7 mouse cellular contexts compared by ENCODE assay signal in the genomic region with DNA sequence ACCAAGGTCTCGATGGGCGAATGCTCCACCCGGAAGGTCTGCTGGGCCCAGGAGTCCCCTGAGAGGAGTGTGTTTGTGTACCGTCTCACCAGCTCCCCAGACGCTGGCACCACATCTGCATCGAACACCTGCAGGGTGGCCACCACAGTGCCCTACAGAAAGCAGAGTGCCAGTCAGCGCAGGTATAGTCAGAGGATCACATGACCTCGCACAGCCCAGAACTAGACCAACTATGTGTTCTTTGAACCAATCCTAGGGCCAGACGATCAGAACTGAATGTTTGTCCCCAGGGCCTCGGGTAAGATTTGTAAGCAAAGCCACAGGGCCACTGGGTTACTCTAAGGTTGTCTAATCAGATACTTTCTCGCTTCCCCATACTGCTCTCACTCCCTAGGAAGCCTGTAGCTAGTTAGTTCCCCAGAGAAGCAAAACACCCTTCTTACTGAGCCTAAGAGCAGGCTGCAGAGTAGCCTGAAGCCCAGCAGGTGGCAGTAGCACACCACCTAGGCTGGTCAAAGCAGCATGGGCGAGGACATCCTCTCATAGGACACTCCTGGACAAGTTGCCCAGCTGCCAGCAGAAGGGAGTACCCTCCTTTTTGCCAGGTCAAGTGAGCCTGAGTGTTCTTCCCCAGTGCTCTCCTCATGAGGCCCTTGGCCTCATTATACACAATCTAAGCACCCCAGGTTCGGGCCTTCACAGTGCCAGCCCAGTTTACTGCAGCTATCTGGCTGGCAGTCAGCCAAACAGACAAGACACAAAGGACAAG. TPM values are rescaled to one million over a fixed set of nuclear protein-coding genes. Genes with fewer than 3 reads are reported as not detected.
DNase-seq lines count a peak whose midpoint lies in the region; ATAC-seq lines count a peak whose summit lies in the region.

No protein-coding gene starts in this region.

- H3K36me3 ChIP-seq in intestine, embryonic 15.5 days: no peaks in the 10 kb centered on the region

- H3K4me3 ChIP-seq in intestine, embryonic 15.5 days (replicated peaks): no peak overlapping the region

- WGBS in intestine, embryonic 15.5 days: 58% methylated on average over 13 of the region's 13 CpGs

- no peaks in the 10 kb centered on the region for H3K9me3 ChIP-seq in intestine, embryonic 15.5 days

- H3K9ac ChIP-seq in intestine, embryonic 15.5 days: no peak overlapping the region

- DNase-seq in adrenal gland, adult 8-10 months: peak; percentile 48
- peak; percentile 86 for DNase-seq in embryo, embryonic 11 days
- peak; percentile 54 to 57 for DNase-seq in gastrocnemius, postnatal 36 days
- peak; percentile 77 to 83 for DNase-seq in left cerebral cortex, postnatal 14 days (ENCODE audit: low spot score in 2 of 2)
- peak; percentile 90 for DNase-seq in mesoderm, embryonic 11.5 days (ENCODE audit: low read depth, low spot score)
- peak; percentile 75 for DNase-seq in right cerebral cortex, postnatal 25 days

- no peak overlapping the region for H3K27ac ChIP-seq in intestine, embryonic 15.5 days

- H3K4me1 ChIP-seq in intestine, embryonic 15.5 days (replicated peaks): peaks cover 10% of the 10 kb centered on the region

- intact Hi-C loops in gastrocnemius, postnatal 36 days (cut with DNase I): loop anchor here (2.0 to 10.0 kb wide), 2 partner anchors 199 to 355 kb away; no protein-coding TSS in a partner anchor
- intact Hi-C loops in left cerebral cortex, postnatal 14 days (cut with DNase I): loop anchor here (1.0 kb wide), 1 partner anchor 200 kb away; no protein-coding TSS in a partner anchor

- no peaks in the 10 kb centered on the region for H3K27me3 ChIP-seq in intestine, embryonic 15.5 days (replicated peaks)

- peak; percentile 81 for ATAC-seq in intestine, embryonic 15.5 days

- H3K4me2 ChIP-seq in intestine, embryonic 15.5 days (replicated peaks): 0 out of 2 replicates have a peak overlapping the region, but pooled peaks have one; percentile 12

RNA-seq across cellular contexts. Expression of gene Ret, which starts 18.0 kb away (rescaled TPM):
- total RNA-seq in adrenal gland, adult 8-10 months (2022): 1 to 10 TPM; 1.9 to 5.3 (median 3.4) TPM
- 1 to 10 TPM; 5.2 to 8.0 TPM for total RNA-seq in gastrocnemius, postnatal 36 days (2021)
- polyA plus RNA-seq in intestine, embryonic 15.5 days (2015; fragmentation: Nextera tagmentation; extraction: Ambion mirVana): 14.7 and 16.7 TPM in 2 replicates
- 1 to 10 TPM; 6.3 TPM for total RNA-seq in left cerebral cortex, postnatal 14 days (2021)

RNA-seq across cellular contexts. Expression of gene Csgalnact2, which starts 40.6 kb away (rescaled TPM):
- 10 to 100 TPM; 18.8 to 26.8 (median 23.1) TPM for total RNA-seq in adrenal gland, adult 8-10 months (2022)
- 10 to 100 TPM; 25.3 to 25.9 TPM for total RNA-seq in gastrocnemius, postnatal 36 days (2021)
- 10.4 and 12.1 TPM in 2 replicates for polyA plus RNA-seq in intestine, embryonic 15.5 days (2015; fragmentation: Nextera tagmentation; extraction: Ambion mirVana)
- total RNA-seq in left cerebral cortex, postnatal 14 days (2021): 10 to 100 TPM; 11.5 to 12.8 TPM
